Mouse (Mus musculus) cerebellum, adult 9-10 months (tissue): ENCODE measurements around the gene Caln1.
"Not testable (repeated sequence)": the region's sequence is repeated elsewhere in the genome, so short reads cannot be mapped to it uniquely, and the experiment has no call there.

Source experiments
- DNase-seq: peaks from one replicate; pipeline ENCODE4 v3.0.0; 2022

Caln1 gene

GRCm38 (mm10) chr5:130563146-130563545, 193.9 kb downstream of the Caln1 start:
- no peak for DNase-seq

- no peak for DNase-seq
Observed at GRCm38 (mm10) chr5:130566002-130566401, 196.7 kb downstream of the Caln1 start.

- peak; percentile 45 for DNase-seq
Observed at GRCm38 (mm10) chr5:130577581-130577980, 208.3 kb downstream of the Caln1 start.

GRCm38 (mm10) chr5:130584042-130584441, 214.8 kb downstream of the Caln1 start:
- DNase-seq: no peak

- no peak for DNase-seq
Observed at GRCm38 (mm10) chr5:130586257-130586656, 217.0 kb downstream of the Caln1 start.

GRCm38 (mm10) chr5:130596541-130596940, 227.3 kb downstream of the Caln1 start:
- no peak for DNase-seq

GRCm38 (mm10) chr5:130613657-130614056, 244.4 kb downstream of the Caln1 start:
- no peak for DNase-seq

GRCm38 (mm10) chr5:130614209-130614608, 245.0 kb downstream of the Caln1 start:
- peak; percentile 80 for DNase-seq

GRCm38 (mm10) chr5:130620060-130620459, 250.8 kb downstream of the Caln1 start:
- no peak for DNase-seq

GRCm38 (mm10) chr5:130623206-130623605, 254.0 kb downstream of the Caln1 start:
- DNase-seq: peak; percentile 95

GRCm38 (mm10) chr5:130627800-130628199, 258.5 kb downstream of the Caln1 start:
- DNase-seq: no peak

- DNase-seq: no peak
Observed at GRCm38 (mm10) chr5:130635397-130635796, 266.1 kb downstream of the Caln1 start.

- no peak for DNase-seq
Observed at GRCm38 (mm10) chr5:130641881-130642280, 272.6 kb downstream of the Caln1 start.

GRCm38 (mm10) chr5:130646126-130646525, 276.9 kb downstream of the Caln1 start:
- DNase-seq: not testable (repeated sequence)

- peak; percentile 60 for DNase-seq
Observed at GRCm38 (mm10) chr5:130658141-130658540, 288.9 kb downstream of the Caln1 start.

GRCm38 (mm10) chr5:130666091-130666490, 296.8 kb downstream of the Caln1 start:
- DNase-seq: no peak

- no peak for DNase-seq
Observed at GRCm38 (mm10) chr5:130672588-130672987, 303.3 kb downstream of the Caln1 start.

GRCm38 (mm10) chr5:130673092-130673491, 303.8 kb downstream of the Caln1 start:
- peak; percentile 73 for DNase-seq

- DNase-seq: no peak
Observed at GRCm38 (mm10) chr5:130677895-130678294, 308.6 kb downstream of the Caln1 start.

- peak; percentile 87 for DNase-seq
Observed at GRCm38 (mm10) chr5:130685911-130686658, 316.8 kb downstream of the Caln1 start.

GRCm38 (mm10) chr5:130688385-130689138, 319.3 kb downstream of the Caln1 start:
- no peak for DNase-seq

- peak; percentile 56 for DNase-seq
Observed at GRCm38 (mm10) chr5:130691349-130691748, 322.1 kb downstream of the Caln1 start.

- DNase-seq: peak; percentile 83
Observed at GRCm38 (mm10) chr5:130699476-130699875, 330.2 kb downstream of the Caln1 start.

- peak; percentile 97 for DNase-seq
Observed at GRCm38 (mm10) chr5:130701777-130702176, 332.5 kb downstream of the Caln1 start.
